Mouse (Mus musculus): ENCODE measurements at regions not wholly inside any gene's neighbourhood (a gene's known extent, or its start where the extent isn't known, plus 50 kb on each side); places are given as distances from the start of the nearest gene placed in this dataset.
A peak's percentile ranks its signal among the peaks of the same experiment; 100 is the strongest.

DNA sequence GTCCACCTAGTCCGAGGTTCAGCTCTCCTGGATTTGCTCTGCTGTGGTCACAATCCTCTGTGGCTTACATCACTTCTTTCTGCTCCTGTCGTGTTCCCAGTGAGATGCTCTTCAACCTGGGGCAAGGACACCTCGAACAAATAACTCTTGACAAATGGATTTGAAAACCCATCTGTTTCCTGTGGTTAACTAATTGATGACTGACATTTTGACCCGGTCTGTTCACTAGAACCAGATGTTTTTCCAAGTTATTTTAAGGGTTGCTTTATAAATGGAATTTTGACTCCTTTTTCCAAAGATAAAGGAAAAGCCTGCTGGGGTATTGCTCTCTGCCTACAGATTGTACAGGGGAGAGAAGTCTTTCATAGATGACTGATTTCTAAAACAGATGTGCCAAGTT is 326.4 kb downstream of the Vps13c start:
- H3K9ac ChIP-seq = no peak overlapping the region
- no peak overlapping the region for H3K4me2 ChIP-seq
- ATAC-seq (replicated peaks) = no peak
- H3K36me3 ChIP-seq (replicated peaks) = no peaks in the 10 kb centered on the region
- H3K27me3 ChIP-seq (replicated peaks) = no peaks in the 10 kb centered on the region
- no peaks in the 10 kb centered on the region for H3K4me1 ChIP-seq
- no peak overlapping the region for H3K27ac ChIP-seq
- no peak overlapping the region for H3K4me3 ChIP-seq
- 66% methylated on average over 4 of the region's 4 CpGs for WGBS
- no peaks in the 10 kb centered on the region for H3K9me3 ChIP-seq

DNA sequence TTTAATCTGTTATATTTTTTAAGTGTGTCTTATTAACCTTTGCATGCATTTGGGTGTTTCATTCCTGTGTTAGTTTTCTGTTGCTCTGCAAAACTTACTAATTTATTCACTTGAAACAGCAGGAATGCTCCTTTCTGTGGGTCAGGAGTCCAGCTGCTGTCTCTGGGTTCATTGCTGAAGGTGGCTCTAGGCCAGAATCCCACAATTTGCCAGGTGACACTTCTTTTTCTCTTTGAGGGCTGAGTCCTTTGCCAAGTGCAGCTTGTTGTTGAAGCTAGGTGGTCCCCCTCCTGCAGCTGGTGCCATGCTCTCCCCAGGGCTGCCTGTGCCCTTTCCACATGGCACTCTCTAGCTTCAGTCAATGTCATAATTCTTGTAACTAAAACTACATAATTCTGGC is 348.7 kb downstream of the Vps13c start:
- no peak for ATAC-seq (replicated peaks)
- H3K4me1 ChIP-seq = no peaks in the 10 kb centered on the region
- no peaks in the 10 kb centered on the region for H3K27me3 ChIP-seq (replicated peaks)
- no peak overlapping the region for H3K4me2 ChIP-seq
- no peaks in the 10 kb centered on the region for H3K9me3 ChIP-seq
- no peaks in the 10 kb centered on the region for H3K36me3 ChIP-seq (replicated peaks)
- no peak overlapping the region for H3K9ac ChIP-seq
- no peak overlapping the region for H3K27ac ChIP-seq
- no peak overlapping the region for H3K4me3 ChIP-seq

GRCm38 (mm10) chr9:68199831-68200230 is 359.6 kb downstream of the Vps13c start:
- Histone ChIP-seq H3K4me3 (no peak overlapping the region), H3K36me3 (replicated peaks) (no peaks in the 10 kb centered on the region), H3K27ac (no peak overlapping the region), H3K4me1 (no peaks in the 10 kb centered on the region), H3K4me2 (no peak overlapping the region), H3K27me3 (replicated peaks) (no peaks in the 10 kb centered on the region), H3K9ac (no peak overlapping the region), H3K9me3 (no peaks in the 10 kb centered on the region)
- WGBS = 76% methylated on average over 4 of the region's 4 CpGs
- ATAC-seq (replicated peaks) = no peak

DNA sequence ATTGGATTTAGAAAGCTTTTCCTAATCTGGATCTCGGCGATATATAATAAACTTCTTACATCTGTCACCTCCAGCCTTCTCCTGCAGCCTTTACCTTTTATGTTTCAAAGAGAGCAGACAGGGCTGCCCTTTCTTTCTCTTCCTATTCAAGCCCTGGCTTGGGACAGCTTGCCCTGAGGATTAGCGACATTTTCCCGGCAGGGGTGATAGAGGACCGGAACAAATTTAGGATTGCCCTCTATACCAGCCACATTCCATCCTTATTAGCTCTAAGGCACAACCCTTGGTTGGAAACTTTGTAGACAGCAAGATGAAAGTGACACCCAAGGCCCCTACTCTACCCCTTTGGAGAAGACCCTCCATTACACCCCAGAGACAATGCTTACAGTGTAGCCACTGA is 360.8 kb downstream of the Vps13c start:
- H3K9me3 ChIP-seq = no peaks in the 10 kb centered on the region
- no peak overlapping the region for H3K4me2 ChIP-seq
- 10% methylated on average over 5 of the region's 5 CpGs for WGBS
- no peak overlapping the region for H3K9ac ChIP-seq
- no peak for ATAC-seq (replicated peaks)
- H3K27ac ChIP-seq = no peak overlapping the region
- no peaks in the 10 kb centered on the region for H3K4me1 ChIP-seq
- H3K36me3 ChIP-seq (replicated peaks) = no peaks in the 10 kb centered on the region
- H3K27me3 ChIP-seq (replicated peaks) = no peaks in the 10 kb centered on the region
- H3K4me3 ChIP-seq = no peak overlapping the region

- Histone ChIP-seq H3K4me2 (no peak overlapping the region), H3K4me3 (no peak overlapping the region), H3K9me3 (no peaks in the 10 kb centered on the region), H3K4me1 (no peaks in the 10 kb centered on the region), H3K36me3 (replicated peaks) (no peaks in the 10 kb centered on the region), H3K27me3 (replicated peaks) (no peaks in the 10 kb centered on the region), H3K9ac (no peak overlapping the region), H3K27ac (no peak overlapping the region)
- 90% methylated on average over 6 of the region's 6 CpGs for WGBS
- no peak for ATAC-seq (replicated peaks)
Measured at GRCm38 (mm10) chr9:68225694-68226093, 385.5 kb downstream of the Vps13c start.

- no peak for ATAC-seq (replicated peaks)
- H3K9ac ChIP-seq = no peak overlapping the region
- no peak overlapping the region for H3K4me3 ChIP-seq
- 82% methylated on average over 3 of the region's 3 CpGs for WGBS
- H3K4me1 ChIP-seq = no peaks in the 10 kb centered on the region
- H3K4me2 ChIP-seq = no peak overlapping the region
- H3K27ac ChIP-seq = no peak overlapping the region
- H3K9me3 ChIP-seq = no peaks in the 10 kb centered on the region
- H3K27me3 ChIP-seq (replicated peaks) = no peaks in the 10 kb centered on the region
- no peaks in the 10 kb centered on the region for H3K36me3 ChIP-seq (replicated peaks)
Measured at GRCm38 (mm10) chr9:68231131-68231530, 390.9 kb downstream of the Vps13c start.

DNA sequence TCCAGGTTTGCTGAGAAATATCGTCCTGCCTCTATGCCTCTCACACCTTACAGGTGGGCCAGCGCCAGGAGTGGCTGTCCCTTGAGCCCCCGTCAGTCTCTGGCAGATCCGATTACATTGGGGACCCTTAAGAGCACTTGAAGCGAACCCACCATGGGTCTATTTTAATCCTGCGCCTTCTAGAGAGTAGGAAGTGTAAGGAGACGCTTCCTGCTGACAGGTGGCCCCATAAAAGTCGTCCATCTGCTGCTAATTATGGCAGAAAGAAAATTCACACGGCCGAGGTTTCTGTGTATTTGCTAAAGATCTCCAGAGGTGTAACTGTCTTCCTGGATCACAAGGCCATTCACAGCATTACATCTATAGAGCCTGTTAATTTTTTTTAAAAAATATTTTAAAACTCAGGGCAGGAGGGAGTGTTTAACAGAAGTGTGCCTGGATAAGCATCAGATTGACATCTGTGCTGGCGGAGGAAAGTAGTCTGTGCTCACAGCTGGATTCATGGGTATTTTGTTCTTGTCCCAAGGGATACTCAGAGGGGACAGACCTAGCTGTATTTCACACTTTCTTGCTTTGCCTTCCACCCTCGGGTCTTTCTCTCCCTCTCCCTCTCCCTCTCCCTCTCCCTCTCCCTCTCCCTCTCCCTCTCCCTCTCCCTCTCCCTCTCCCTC is 394.9 kb downstream of the Vps13c start:
- H3K4me1 ChIP-seq = no peaks in the 10 kb centered on the region
- no peak for ATAC-seq (replicated peaks)
- H3K27ac ChIP-seq = no peak overlapping the region
- no peak overlapping the region for H3K4me2 ChIP-seq
- H3K4me3 ChIP-seq = no peak overlapping the region
- no peaks in the 10 kb centered on the region for H3K27me3 ChIP-seq (replicated peaks)
- H3K9me3 ChIP-seq = no peaks in the 10 kb centered on the region
- no peak overlapping the region for H3K9ac ChIP-seq
- 56% methylated on average over 12 of the region's 12 CpGs for WGBS
- no peaks in the 10 kb centered on the region for H3K36me3 ChIP-seq (replicated peaks)

DNA sequence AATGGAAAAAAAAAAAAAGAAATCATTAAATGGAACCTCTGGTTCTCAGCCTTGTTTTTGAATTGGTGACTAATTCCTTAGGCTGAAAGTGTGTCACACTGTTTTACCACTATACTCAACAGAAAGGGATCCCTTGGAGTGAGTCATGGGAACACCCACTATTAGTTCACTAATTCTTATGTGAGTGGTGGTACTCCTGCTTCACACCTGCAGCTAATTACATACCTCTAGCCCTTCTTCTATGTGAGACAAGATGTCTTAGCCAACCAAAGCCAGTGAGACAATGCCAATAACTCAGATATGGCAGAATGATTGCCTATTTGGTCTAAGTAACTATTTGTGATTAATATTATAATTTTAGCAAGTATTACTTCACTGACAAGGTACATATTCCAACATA is 398.9 kb downstream of the Vps13c start:
- Histone ChIP-seq H3K27ac (no peak overlapping the region), H3K36me3 (replicated peaks) (no peaks in the 10 kb centered on the region), H3K9me3 (no peaks in the 10 kb centered on the region), H3K4me2 (no peak overlapping the region), H3K4me3 (no peak overlapping the region), H3K9ac (no peak overlapping the region), H3K4me1 (no peaks in the 10 kb centered on the region), H3K27me3 (replicated peaks) (no peaks in the 10 kb centered on the region)
- ATAC-seq (replicated peaks) = no peak

DNA sequence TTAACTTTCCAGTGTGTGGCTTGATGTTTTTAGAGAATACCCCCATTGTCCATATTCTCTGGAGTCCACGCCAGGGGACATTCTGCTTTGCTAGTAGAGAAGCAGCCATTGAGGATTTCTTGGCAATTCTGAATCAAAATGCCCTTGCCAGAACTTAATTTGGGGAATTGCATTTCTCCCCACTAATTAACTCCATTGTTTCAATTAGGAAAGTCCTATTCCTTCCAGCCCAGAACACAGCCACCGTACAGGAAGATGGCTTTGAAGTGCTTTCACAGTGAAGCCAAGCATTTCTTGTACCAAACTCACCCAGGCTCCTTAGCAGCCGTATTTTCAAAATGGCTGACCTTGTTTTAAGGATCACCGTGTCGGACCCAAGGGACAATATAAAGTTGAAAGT is 399.4 kb downstream of the Vps13c start:
- Histone ChIP-seq H3K27ac (no peak overlapping the region), H3K4me1 (no peaks in the 10 kb centered on the region), H3K9me3 (no peaks in the 10 kb centered on the region), H3K9ac (no peak overlapping the region), H3K27me3 (replicated peaks) (no peaks in the 10 kb centered on the region), H3K36me3 (replicated peaks) (no peaks in the 10 kb centered on the region), H3K4me2 (no peak overlapping the region), H3K4me3 (no peak overlapping the region)
- WGBS = 81% methylated on average over 5 of the region's 5 CpGs
- no peak for ATAC-seq (replicated peaks)

GRCm38 (mm10) chr9:68250011-68250410 is 403.6 kb upstream of the Rora start:
- no peaks in the 10 kb centered on the region for H3K4me1 ChIP-seq
- ATAC-seq (replicated peaks) = no peak
- no peak overlapping the region for H3K4me3 ChIP-seq
- H3K27me3 ChIP-seq (replicated peaks) = no peaks in the 10 kb centered on the region
- no peaks in the 10 kb centered on the region for H3K36me3 ChIP-seq (replicated peaks)
- WGBS = 88% methylated on average over 16 of the region's 16 CpGs
- no peak overlapping the region for H3K27ac ChIP-seq
- H3K9ac ChIP-seq = no peak overlapping the region
- no peaks in the 10 kb centered on the region for H3K9me3 ChIP-seq
- H3K4me2 ChIP-seq = no peak overlapping the region

- ATAC-seq (replicated peaks) = no peak
- H3K36me3 ChIP-seq (replicated peaks) = no peaks in the 10 kb centered on the region
- H3K9ac ChIP-seq = no peak overlapping the region
- no peaks in the 10 kb centered on the region for H3K9me3 ChIP-seq
- WGBS = 63% methylated on average over 3 of the region's 3 CpGs
- H3K27ac ChIP-seq = no peak overlapping the region
- H3K4me2 ChIP-seq = no peak overlapping the region
- H3K4me3 ChIP-seq = no peak overlapping the region
- H3K4me1 ChIP-seq = no peaks in the 10 kb centered on the region
- H3K27me3 ChIP-seq (replicated peaks) = no peaks in the 10 kb centered on the region
Measured at GRCm38 (mm10) chr9:68254218-68254617, 399.4 kb upstream of the Rora start.

GRCm38 (mm10) chr9:68268551-68268950 is 385.0 kb upstream of the Rora start:
- 61% methylated on average over 18 of the region's 18 CpGs for WGBS
- Histone ChIP-seq H3K36me3 (replicated peaks) (no peaks in the 10 kb centered on the region), H3K9me3 (no peaks in the 10 kb centered on the region), H3K4me1 (no peaks in the 10 kb centered on the region), H3K4me2 (peak overlapping the region; percentile 32), H3K4me3 (peak overlapping the region; percentile 5; the same call in 1 of the 2 replicates), H3K9ac (no peak overlapping the region), H3K27me3 (replicated peaks) (no peaks in the 10 kb centered on the region), H3K27ac (no peak overlapping the region)
- ATAC-seq (replicated peaks) = no peak

- H3K27ac ChIP-seq = no peak overlapping the region
Measured at GRCm38 (mm10) chr9:68302232-68302925, 351.2 kb upstream of the Rora start.

More at GRCm38 (mm10) chr9:68302232-68302925, 351.2 kb upstream of the Rora start:
- ATAC-seq (replicated peaks) = no peak
- Histone ChIP-seq H3K9me3 (no peaks in the 10 kb centered on the region), H3K9ac (no peak overlapping the region), H3K4me1 (no peaks in the 10 kb centered on the region), H3K36me3 (replicated peaks) (no peaks in the 10 kb centered on the region), H3K27me3 (replicated peaks) (no peaks in the 10 kb centered on the region), H3K4me2 (no peak overlapping the region), H3K4me3 (no peak overlapping the region)
- 56% methylated on average over 7 of the region's 7 CpGs for WGBS

Data from midbrain, embryonic 15.5 days (tissue).